Mouse (Mus musculus): ENCODE results near the gene Lgals4. TPM values are rescaled to one million over a fixed set of nuclear protein-coding genes. Genes with fewer than 3 reads are reported as not detected.
"Not testable (repeated sequence)": the region's sequence is repeated elsewhere in the genome, so short reads cannot be mapped to it uniquely, and the experiment has no call there.

Gene Lgals4
- polyA plus RNA-seq, 1 experiment from 2014 or later = 3.3 TPM

GRCm38 (mm10) chr7:28863540-28863939, 29.9 kb downstream of the Lgals4 start, which contains the start of gene Lgals7:
Gene Lgals7, plus strand, starts transcription at chr7:28863853.
- DNase-seq (no peak), ATAC-seq (ENCODE audit: low FRiP score, low TSS enrichment) (no peak)
- Histone ChIP-seq H3K9me3 (ENCODE audit: control insufficient read depth, low read length) (no peaks in the 10 kb centered on the region), H3K36me3 (ENCODE audit: control insufficient read depth, insufficient read depth, low read length) (no peaks in the 10 kb centered on the region), H3K4me3 (replicated peaks; ENCODE audit: low read depth, low read length) (no peak within 1 kb of the TSS), H3K27me3 (ENCODE audit: control insufficient read depth, insufficient read depth, low read length) (no peaks in the 10 kb centered on the region), H3K27ac (replicated peaks; ENCODE audit: low read depth, low read length) (no peak within 1 kb of the TSS), H3K9ac (replicated peaks; ENCODE audit: low read length) (no peak within 1 kb of the TSS; the same call in 1 of the 2 replicates), H3K4me2 (ENCODE audit: low read length) (peak within 1 kb of the TSS; percentile 20; the same call in 1 of the 2 replicates), H3K4me1 (ENCODE audit: control insufficient read depth, insufficient read depth, low read length) (0 out of 2 replicates have a peak, but pooled peaks cover 7% of the 10 kb centered on the region)
- 84% methylated on average over 6 of the region's 6 CpGs for WGBS

GRCm38 (mm10) chr7:28864288-28864750, 30.7 kb downstream of the Lgals4 start:
- Histone ChIP-seq H3K9ac (replicated peaks; ENCODE audit: low read length) (no peak overlapping the region), H3K9me3 (ENCODE audit: control insufficient read depth, low read length) (no peaks in the 10 kb centered on the region), H3K4me1 (ENCODE audit: control insufficient read depth, insufficient read depth, low read length) (0 out of 2 replicates have a peak, but pooled peaks cover 7% of the 10 kb centered on the region), H3K27ac (replicated peaks; ENCODE audit: low read depth, low read length) (no peak overlapping the region), H3K36me3 (ENCODE audit: control insufficient read depth, insufficient read depth, low read length) (no peaks in the 10 kb centered on the region), H3K27me3 (ENCODE audit: control insufficient read depth, insufficient read depth, low read length) (no peaks in the 10 kb centered on the region), H3K4me3 (replicated peaks; ENCODE audit: low read depth, low read length) (no peak overlapping the region), H3K4me2 (ENCODE audit: low read length) (peak overlapping the region; percentile 20; the same call in 1 of the 2 replicates)
- peak; percentile 23 for DNase-seq
- ATAC-seq (ENCODE audit: low FRiP score, low TSS enrichment) = no peak
- WGBS = 46% methylated on average over 9 of the region's 9 CpGs

- 47% methylated on average over 33 of the region's 33 CpGs for WGBS
- Histone ChIP-seq H3K27ac (replicated peaks; ENCODE audit: low read depth, low read length) (no peak overlapping the region), H3K36me3 (ENCODE audit: control insufficient read depth, insufficient read depth, low read length) (no peaks in the 10 kb centered on the region), H3K9me3 (ENCODE audit: control insufficient read depth, low read length) (no peaks in the 10 kb centered on the region), H3K4me3 (replicated peaks; ENCODE audit: low read depth, low read length) (peak overlapping the region; percentile 22; the same call in 1 of the 2 replicates), H3K9ac (replicated peaks; ENCODE audit: low read length) (peak overlapping the region; percentile 40; the same call in 1 of the 2 replicates), H3K4me2 (ENCODE audit: low read length) (peak overlapping the region; percentile 50), H3K4me1 (ENCODE audit: control insufficient read depth, insufficient read depth, low read length) (0 out of 2 replicates have a peak, but pooled peaks cover 7% of the 10 kb centered on the region), H3K27me3 (ENCODE audit: control insufficient read depth, insufficient read depth, low read length) (no peaks in the 10 kb centered on the region)
- ATAC-seq (ENCODE audit: low FRiP score, low TSS enrichment) = peak; percentile 37; the same call in 1 of the 2 replicates
- peak; percentile 79 for DNase-seq
These were observed 32.0 kb downstream of the Lgals4 start for GRCm38 (mm10) chr7:28865481-28866300.

GRCm38 (mm10) chr7:28866769-28867507, 33.3 kb downstream of the Lgals4 start:
- Histone ChIP-seq H3K4me3 (replicated peaks; ENCODE audit: low read depth, low read length) (no peak overlapping the region), H3K4me1 (ENCODE audit: control insufficient read depth, insufficient read depth, low read length) (0 out of 2 replicates have a peak, but pooled peaks cover 7% of the 10 kb centered on the region), H3K9ac (replicated peaks; ENCODE audit: low read length) (no peak overlapping the region), H3K27ac (replicated peaks; ENCODE audit: low read depth, low read length) (no peak overlapping the region), H3K4me2 (ENCODE audit: low read length) (no peak overlapping the region), H3K36me3 (ENCODE audit: control insufficient read depth, insufficient read depth, low read length) (no peaks in the 10 kb centered on the region), H3K27me3 (ENCODE audit: control insufficient read depth, insufficient read depth, low read length) (no peaks in the 10 kb centered on the region), H3K9me3 (ENCODE audit: control insufficient read depth, low read length) (no peaks in the 10 kb centered on the region)
- DNase-seq (no peak), ATAC-seq (ENCODE audit: low FRiP score, low TSS enrichment) (no peak)
- 93% methylated on average over 28 of the region's 28 CpGs for WGBS

- H3K4me2 ChIP-seq (ENCODE audit: low read length) = not testable (repeated sequence)
These were observed 34.1 kb downstream of the Lgals4 start for GRCm38 (mm10) chr7:28867508-28868340.

GRCm38 (mm10) chr7:28870901-28871664, 37.4 kb downstream of the Lgals4 start:
- Histone ChIP-seq H3K9ac (replicated peaks; ENCODE audit: low read length) (no peak overlapping the region), H3K36me3 (ENCODE audit: control insufficient read depth, insufficient read depth, low read length) (no peaks in the 10 kb centered on the region), H3K9me3 (ENCODE audit: control insufficient read depth, low read length) (no peaks in the 10 kb centered on the region), H3K27ac (replicated peaks; ENCODE audit: low read depth, low read length) (no peak overlapping the region), H3K4me1 (ENCODE audit: control insufficient read depth, insufficient read depth, low read length) (no peaks in the 10 kb centered on the region), H3K4me3 (replicated peaks; ENCODE audit: low read depth, low read length) (no peak overlapping the region), H3K27me3 (ENCODE audit: control insufficient read depth, insufficient read depth, low read length) (no peaks in the 10 kb centered on the region), H3K4me2 (ENCODE audit: low read length) (no peak overlapping the region)
- 91% methylated on average over 24 of the region's 24 CpGs for WGBS
- ATAC-seq (ENCODE audit: low FRiP score, low TSS enrichment) (no peak), DNase-seq (no peak)

More at GRCm38 (mm10) chr7:28867508-28868340, 34.1 kb downstream of the Lgals4 start:
- not testable (repeated sequence) for H3K9me3 ChIP-seq (ENCODE audit: control insufficient read depth, low read length); ATAC-seq (ENCODE audit: low FRiP score, low TSS enrichment); H3K4me3 ChIP-seq (replicated peaks; ENCODE audit: low read depth, low read length); H3K27ac ChIP-seq (replicated peaks; ENCODE audit: low read depth, low read length); H3K4me1 ChIP-seq (ENCODE audit: control insufficient read depth, insufficient read depth, low read length); H3K36me3 ChIP-seq (ENCODE audit: control insufficient read depth, insufficient read depth, low read length); H3K9ac ChIP-seq (replicated peaks; ENCODE audit: low read length); H3K27me3 ChIP-seq (ENCODE audit: control insufficient read depth, insufficient read depth, low read length)
- peak; percentile 70 for DNase-seq
- 30% methylated on average over 23 of the region's 23 CpGs for WGBS

- WGBS = 75% methylated on average over 2 of the region's 2 CpGs
- DNase-seq = no peak
These were observed 40.9 kb downstream of the Lgals4 start for GRCm38 (mm10) chr7:28874565-28874964.

More at GRCm38 (mm10) chr7:28874565-28874964, 40.9 kb downstream of the Lgals4 start:
- Histone ChIP-seq H3K4me2 (ENCODE audit: low read length) (no peak overlapping the region), H3K27me3 (ENCODE audit: control insufficient read depth, insufficient read depth, low read length) (no peaks in the 10 kb centered on the region), H3K4me3 (replicated peaks; ENCODE audit: low read depth, low read length) (no peak overlapping the region), H3K9me3 (ENCODE audit: control insufficient read depth, low read length) (no peaks in the 10 kb centered on the region), H3K9ac (replicated peaks; ENCODE audit: low read length) (no peak overlapping the region), H3K27ac (replicated peaks; ENCODE audit: low read depth, low read length) (no peak overlapping the region), H3K36me3 (ENCODE audit: control insufficient read depth, insufficient read depth, low read length) (no peaks in the 10 kb centered on the region), H3K4me1 (ENCODE audit: control insufficient read depth, insufficient read depth, low read length) (no peaks in the 10 kb centered on the region)
- ATAC-seq (ENCODE audit: low FRiP score, low TSS enrichment) = no peak

Data from midbrain, embryonic 14.5 days (tissue).